Mouse (Mus musculus): Measurements from ENCODE around the gene Dohh.

DNA sequence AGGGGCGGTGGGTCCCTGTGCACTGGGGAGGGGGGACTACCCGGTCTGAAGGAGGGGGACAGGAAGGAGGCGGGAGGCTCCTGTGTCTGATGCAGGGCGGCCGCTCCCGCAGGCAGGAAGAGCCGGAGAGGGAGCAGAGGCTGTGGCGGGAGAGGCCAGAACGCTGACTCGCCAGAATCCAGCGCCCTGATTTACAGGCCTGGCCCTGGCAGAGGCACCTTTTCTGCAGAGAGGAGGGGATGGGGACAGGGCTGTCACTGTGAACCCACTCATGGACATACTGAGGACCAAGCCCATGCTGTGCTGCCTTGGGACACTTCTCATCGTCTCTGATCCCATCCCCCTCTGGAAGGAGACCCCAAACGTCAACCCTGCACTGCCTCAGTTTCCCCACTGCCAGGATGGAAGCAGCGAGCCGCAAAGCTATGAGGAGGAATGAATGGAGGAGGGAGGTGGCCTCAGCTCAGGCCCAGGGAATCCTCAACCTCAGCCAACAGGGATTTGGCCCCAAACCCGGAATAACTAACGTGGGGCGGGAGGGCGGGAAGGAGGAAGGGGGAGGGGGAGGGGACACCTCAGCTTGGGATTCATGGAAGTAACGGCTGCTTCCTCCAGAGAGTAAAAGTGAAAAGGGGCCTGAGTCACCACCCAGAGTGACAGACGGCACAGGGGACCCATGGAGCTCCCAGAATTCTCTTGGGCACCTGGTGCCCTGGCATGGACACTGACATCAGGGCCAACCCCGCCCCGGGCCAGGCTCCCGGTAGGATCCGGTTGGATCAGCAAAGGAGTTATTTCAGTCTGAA lies 40.2 kb downstream of the Dohh start:
- no peak for TF ChIP-seq CTCF (IDR thresholded peaks at IDR 0.05; ENCODE audit: low read depth)
- no peak for TF ChIP-seq EP300 (IDR thresholded peaks at IDR 0.05; ENCODE audit: low read depth)

Data from liver, postnatal 0 days (tissue).